Mouse (Mus musculus) lung, embryonic 14.5 days (tissue): ENCODE data around the gene Suds3. TPM values are rescaled to one million over a fixed set of nuclear protein-coding genes. Genes with fewer than 3 reads are reported as not detected.
A peak's percentile ranks its signal among the peaks of the same experiment; 100 is the strongest.

Experiments
- ATAC-seq: fragments of 200-750 bp; cut with Nextera tagmentation; 2 replicates; pipeline ENCODE4 v1.8.0; 2017; ENCODE audit warnings: mild to moderate bottlenecking, moderate TSS enrichment, moderate library complexity; ENCODE audit not compliant: insufficient read depth
- DNase-seq: peaks from one replicate; pipeline ENCODE4 v3.0.0-alpha.2; 2015
- H3K27ac ChIP-seq: fragments of 300-500 bp; sonication (generic); 2 replicates; pipeline ENCODE4 v1.5.1; 2014; ENCODE audit warnings: low read depth, mild to moderate bottlenecking, moderate library complexity
- H3K27me3 ChIP-seq: fragments of 300-500 bp; sonication (generic); 2 replicates; pipeline ENCODE4 v1.6.1; 2014; ENCODE audit warnings: low read length, control low read depth; ENCODE audit not compliant: insufficient read depth
- H3K36me3 ChIP-seq: fragments of 300-500 bp; sonication (generic); 2 replicates; pipeline ENCODE4 v1.6.1; 2014; ENCODE audit warnings: control low read depth; ENCODE audit not compliant: insufficient read depth
- H3K4me1 ChIP-seq: fragments of 300-500 bp; sonication (generic); 2 replicates; pipeline ENCODE4 v1.6.1; 2014; ENCODE audit warnings: antibody characterized with exemption, control low read depth; ENCODE audit not compliant: insufficient read depth
- H3K4me2 ChIP-seq: fragments of 300-500 bp; sonication (generic); 2 replicates; pipeline ENCODE4 v1.6.1; 2014; ENCODE audit warnings: mild to moderate bottlenecking
- H3K4me3 ChIP-seq: fragments of 300-500 bp; sonication (generic); 2 replicates; pipeline ENCODE4 v1.5.1; 2014; ENCODE audit warnings: low read depth, low read length
- H3K9ac ChIP-seq: fragments of 300-500 bp; sonication (generic); 2 replicates; pipeline ENCODE4 v1.6.1; 2014
- H3K9me3 ChIP-seq: fragments of 300-500 bp; sonication (generic); 2 replicates; pipeline ENCODE4 v1.6.1; 2016; ENCODE audit warnings: low read depth, low read length, control low read depth
- CTCF ChIP-seq: IDR thresholded peaks from 2 replicates; pipeline ENCODE4 v1.5.1; 2016; ENCODE audit warnings: antibody characterized with exemption, low read depth
- WGBS: fragments of 180-500 bp; shearing (Covaris S2); extraction: QIAGEN DNeasy Blood & Tissue Kit; methylation state at CpG from one replicate; pipeline ENCODE4 v1.1.7; 2014; 5-methylcytosine and 5-hydroxymethylcytosine counted together
- polyA plus RNA-seq: library from polyadenylated mRNA; unstranded; fragments of >200 nt; fragmentation: Nextera tagmentation; extraction: Ambion mirVana; gene quantifications from 2 replicates; pipeline ENCODE4 v1.2.1, GENCODE M21; 2014

Suds3 gene
- polyA plus RNA-seq, 1 experiment from 2014 or later = 49.6 TPM

DNA sequence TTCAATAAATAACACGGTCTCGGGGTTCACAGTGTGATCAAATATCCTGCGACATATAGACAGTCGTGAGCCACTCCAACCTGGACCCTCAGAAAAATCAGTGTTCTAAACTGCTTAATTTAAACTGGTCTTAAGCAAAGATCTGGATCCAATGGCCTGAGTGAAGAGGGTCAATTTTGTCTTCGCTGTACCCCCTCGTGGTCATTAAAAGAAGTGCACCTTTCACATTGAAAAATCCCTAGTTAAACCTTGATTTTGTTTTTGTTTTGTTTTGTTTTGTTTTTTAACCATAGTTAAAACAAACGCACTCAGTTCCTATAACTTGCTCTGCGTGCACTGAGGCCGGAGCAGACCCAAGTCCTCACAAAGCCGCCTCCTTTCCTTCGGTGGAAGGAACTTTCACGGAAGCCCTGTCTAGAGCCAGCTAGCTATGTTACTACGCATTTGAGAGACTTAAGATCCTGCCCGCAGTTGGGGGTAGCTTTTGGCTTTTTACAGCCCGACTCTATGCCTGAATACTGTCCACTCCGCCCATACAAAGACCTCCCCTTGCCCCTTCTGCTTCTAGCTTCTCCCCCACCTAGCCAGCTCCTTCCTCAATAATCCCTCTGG is 1.2 kb downstream of the Suds3 start:
- DNase-seq (peak; percentile 73), ATAC-seq (no peak)
- Histone ChIP-seq H3K9me3 (no peaks in the 10 kb centered on the region), H3K36me3 (peaks cover 36% of the 10 kb centered on the region), H3K4me1 (no peaks in the 10 kb centered on the region), H3K4me2 (peak overlapping the region; percentile 92), H3K27ac (0 out of 2 replicates have a peak overlapping the region, but pooled peaks have one; percentile 82), H3K9ac (peak overlapping the region; percentile 85), H3K4me3 (peak overlapping the region; percentile 97), H3K27me3 (no peaks in the 10 kb centered on the region)
- peak; percentile 78 for TF ChIP-seq CTCF
- 4% methylated on average over 16 of the region's 16 CpGs for WGBS

DNA sequence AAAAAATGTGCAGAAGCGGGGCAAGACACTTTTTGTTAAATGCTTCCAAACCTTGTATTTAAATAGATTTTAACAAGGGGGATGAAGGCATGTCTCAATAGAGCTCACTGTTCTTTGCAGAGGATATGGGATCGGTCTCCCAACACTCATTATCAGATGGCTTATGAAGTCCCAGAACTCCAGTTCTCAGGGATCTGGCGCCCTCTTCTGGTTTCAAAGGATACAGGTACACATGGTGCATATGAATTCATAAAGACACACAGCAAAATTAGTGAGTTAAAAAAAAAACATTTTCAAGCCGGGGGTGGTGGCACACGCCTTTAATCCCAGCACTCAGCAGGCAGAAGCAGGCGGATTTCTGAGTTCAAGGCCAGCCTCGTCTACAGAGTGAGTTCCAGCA is 2.6 kb downstream of the Suds3 start:
- 90% methylated on average over 7 of the region's 7 CpGs for WGBS
- peak; percentile 36 for TF ChIP-seq CTCF

DNA sequence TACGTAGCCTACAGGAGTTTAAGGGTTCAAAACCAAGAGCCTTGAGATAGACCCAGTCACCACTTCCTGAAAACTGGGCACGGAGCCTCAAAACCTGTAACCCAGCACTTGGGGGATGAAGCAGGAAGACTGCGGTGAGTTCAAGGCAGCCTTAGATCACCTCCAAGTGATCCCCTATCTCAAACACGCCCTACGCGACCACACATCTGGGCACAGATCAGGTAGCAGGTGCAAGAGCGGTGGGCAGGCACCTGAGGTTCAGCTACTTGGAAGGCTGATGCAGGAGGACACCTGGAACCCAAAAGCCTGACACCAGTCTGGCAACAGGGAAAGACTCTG is 4.2 kb downstream of the Suds3 start:
- Histone ChIP-seq H3K4me1 (no peaks in the 10 kb centered on the region), H3K4me3 (no peak overlapping the region), H3K4me2 (no peak overlapping the region), H3K27me3 (no peaks in the 10 kb centered on the region), H3K9me3 (no peaks in the 10 kb centered on the region), H3K9ac (no peak overlapping the region), H3K36me3 (peaks cover 65% of the 10 kb centered on the region), H3K27ac (no peak overlapping the region)
- DNase-seq (no peak), ATAC-seq (no peak)
- no peak for TF ChIP-seq CTCF
- 98% methylated on average over 7 of the region's 7 CpGs for WGBS

More for the DNA sequence above, 2.6 kb downstream of the Suds3 start:
- no peak overlapping the region for H3K4me2 ChIP-seq
- no peaks in the 10 kb centered on the region for H3K9me3 ChIP-seq
- ATAC-seq (no peak), DNase-seq (peak; percentile 48)
- H3K36me3 ChIP-seq = peaks cover 50% of the 10 kb centered on the region
- no peak overlapping the region for H3K4me3 ChIP-seq
- H3K9ac ChIP-seq = no peak overlapping the region
- no peaks in the 10 kb centered on the region for H3K4me1 ChIP-seq
- no peak overlapping the region for H3K27ac ChIP-seq
- H3K27me3 ChIP-seq = no peaks in the 10 kb centered on the region

DNA sequence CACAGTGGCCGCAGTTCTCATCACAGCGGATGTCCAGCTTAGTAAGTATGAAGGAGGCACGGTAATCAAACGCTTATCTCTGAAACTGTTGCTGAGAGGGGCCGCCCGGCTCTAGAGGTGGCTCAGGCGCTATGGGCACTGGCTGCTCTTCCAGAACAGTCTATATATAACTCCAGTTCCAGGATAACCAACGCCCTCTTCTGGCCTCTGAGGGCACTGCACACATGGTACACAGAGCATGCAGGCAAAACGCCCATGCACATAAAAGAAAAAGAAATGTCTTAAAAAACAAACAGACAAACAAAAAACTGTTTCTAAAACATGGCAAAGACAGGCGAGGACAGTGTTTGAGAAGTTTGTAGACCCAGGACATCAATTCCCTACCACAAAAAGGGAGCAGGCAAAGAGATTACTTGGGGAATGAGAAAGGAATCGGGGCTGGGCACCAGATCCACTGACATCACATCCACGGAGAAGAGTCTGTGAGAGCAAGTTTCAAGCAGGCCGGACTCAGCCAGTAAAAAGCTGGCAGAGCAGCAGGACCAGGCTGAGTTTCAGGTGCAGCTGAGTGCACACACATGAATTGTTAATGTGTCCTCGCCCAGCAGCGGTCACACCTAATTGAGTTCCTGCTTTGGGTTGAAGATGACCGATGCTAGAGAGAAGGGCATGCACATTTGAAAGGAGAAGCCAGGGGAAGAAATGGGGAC is 4.7 kb downstream of the Suds3 start:
- H3K27me3 ChIP-seq = no peaks in the 10 kb centered on the region
- H3K4me1 ChIP-seq = no peaks in the 10 kb centered on the region
- no peak for ATAC-seq
- peaks cover 70% of the 10 kb centered on the region for H3K36me3 ChIP-seq
- DNase-seq = no peak
- WGBS = 89% methylated on average over 16 of the region's 16 CpGs
- H3K4me3 ChIP-seq = no peak overlapping the region
- H3K9ac ChIP-seq = no peak overlapping the region
- no peak overlapping the region for H3K27ac ChIP-seq
- H3K4me2 ChIP-seq = no peak overlapping the region
- no peak for TF ChIP-seq CTCF
- H3K9me3 ChIP-seq = no peaks in the 10 kb centered on the region

DNA sequence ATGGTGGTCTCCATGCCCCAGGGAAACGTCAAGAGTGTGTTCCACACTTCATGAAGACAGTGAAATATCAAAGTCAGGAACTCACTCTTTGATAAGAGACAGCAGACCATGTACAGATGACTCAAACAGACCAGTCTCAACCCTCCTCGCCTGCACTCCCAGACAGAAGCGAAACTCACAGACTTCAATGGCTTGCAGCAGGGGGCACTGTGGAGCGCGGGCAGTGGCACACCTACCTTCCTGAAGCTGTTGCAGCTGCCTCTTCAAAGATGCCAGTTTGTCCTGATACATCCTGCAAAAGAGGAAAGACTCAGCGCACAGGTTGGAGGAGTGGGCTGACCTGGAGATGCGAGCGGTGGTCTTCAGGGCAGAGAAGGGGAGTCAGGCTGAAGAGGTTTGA is 6.4 kb downstream of the Suds3 start:
- DNase-seq (no peak), ATAC-seq (no peak)
- no peak overlapping the region for H3K27ac ChIP-seq
- H3K4me2 ChIP-seq = no peak overlapping the region
- peak; percentile 50 for TF ChIP-seq CTCF
- no peaks in the 10 kb centered on the region for H3K27me3 ChIP-seq
- H3K9me3 ChIP-seq = no peaks in the 10 kb centered on the region
- no peak overlapping the region for H3K9ac ChIP-seq
- H3K4me3 ChIP-seq = no peak overlapping the region
- no peaks in the 10 kb centered on the region for H3K4me1 ChIP-seq
- peaks cover 87% of the 10 kb centered on the region for H3K36me3 ChIP-seq
- WGBS = 82% methylated on average over 8 of the region's 8 CpGs

DNA sequence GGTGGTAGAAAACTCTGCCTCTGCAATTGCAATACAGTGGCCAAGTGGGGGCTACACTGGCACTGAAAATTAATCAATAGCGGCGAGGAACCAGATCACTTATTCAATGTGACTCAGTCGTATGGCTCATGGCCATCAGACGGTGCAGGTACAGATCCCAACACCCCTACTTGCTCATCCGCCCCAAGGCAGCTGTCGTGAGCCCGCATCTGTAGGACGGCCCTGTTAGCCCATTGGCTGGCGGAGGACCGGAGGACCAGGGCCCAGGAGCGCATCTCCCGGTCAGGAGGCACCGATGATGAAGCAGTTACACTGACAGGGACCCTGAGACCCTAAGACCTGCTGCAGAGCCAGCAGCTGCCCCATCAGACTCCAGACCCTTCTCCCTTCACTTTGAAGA is 7.2 kb downstream of the Suds3 start:
- Histone ChIP-seq H3K27ac (no peak overlapping the region), H3K4me3 (no peak overlapping the region), H3K9me3 (no peaks in the 10 kb centered on the region), H3K4me1 (no peaks in the 10 kb centered on the region), H3K27me3 (no peaks in the 10 kb centered on the region), H3K9ac (no peak overlapping the region), H3K4me2 (no peak overlapping the region), H3K36me3 (peaks cover 93% of the 10 kb centered on the region)
- TF ChIP-seq CTCF = no peak
- ATAC-seq (no peak), DNase-seq (no peak)
- 93% methylated on average over 13 of the region's 13 CpGs for WGBS

DNA sequence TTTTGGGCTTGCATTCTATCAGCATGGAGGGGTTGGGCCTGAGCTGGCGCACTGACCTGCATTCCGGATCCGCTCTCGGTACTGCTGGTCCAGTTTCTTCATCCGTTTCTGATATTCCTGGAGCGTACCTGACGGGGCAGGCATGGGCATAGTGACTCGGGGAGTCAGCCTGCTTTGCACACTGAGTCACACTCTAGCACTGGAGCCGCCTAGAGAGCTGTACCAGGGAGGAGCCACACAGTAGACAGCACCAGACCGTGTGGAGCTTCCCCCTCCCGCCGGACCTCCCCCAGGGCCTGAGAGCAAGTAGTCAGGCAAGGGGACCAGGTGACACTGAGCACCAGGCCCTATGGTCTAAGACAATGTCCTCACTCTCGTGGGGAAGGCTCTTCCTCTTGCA is 7.6 kb downstream of the Suds3 start:
- H3K9me3 ChIP-seq = no peaks in the 10 kb centered on the region
- H3K4me2 ChIP-seq = no peak overlapping the region
- H3K27ac ChIP-seq = no peak overlapping the region
- TF ChIP-seq CTCF = no peak
- H3K27me3 ChIP-seq = no peaks in the 10 kb centered on the region
- DNase-seq (no peak), ATAC-seq (no peak)
- no peak overlapping the region for H3K9ac ChIP-seq
- WGBS = 93% methylated on average over 13 of the region's 13 CpGs
- H3K4me1 ChIP-seq = no peaks in the 10 kb centered on the region
- peaks cover 94% of the 10 kb centered on the region for H3K36me3 ChIP-seq
- H3K4me3 ChIP-seq = no peak overlapping the region
